Mouse (Mus musculus): Measurements from ENCODE around the gene Tmcc3. TPM values are rescaled to one million over a fixed set of nuclear protein-coding genes. Genes with fewer than 3 reads are reported as not detected.

Gene Tmcc3
- total and polyA plus RNA-seq, 2 experiments from 2014 or later, result 12.8 to 14.7 TPM

- no peaks in the 10 kb centered on the region for H3K36me3 ChIP-seq (ENCODE audit: insufficient read depth, low read length)
- peaks cover 8% of the 10 kb centered on the region for H3K4me1 ChIP-seq (ENCODE audit: insufficient read depth, low read length)
- H3K4me3 ChIP-seq (ENCODE audit: low read depth, low read length), result no peak overlapping the region
- H3K4me2 ChIP-seq (ENCODE audit: low read depth, low read length, poor library complexity, severe bottlenecking), result peak overlapping the region; percentile 97
- 0 out of 2 replicates have a peak, but pooled peaks cover 2% of the 10 kb centered on the region for H3K27me3 ChIP-seq (ENCODE audit: insufficient read depth, low read length)
- no peak for TF ChIP-seq CTCF (IDR thresholded peaks at IDR 0.05)
- ATAC-seq (ENCODE audit: low FRiP score) (no peak), DNase-seq (ENCODE audit: low spot score) (no peak)
- no peaks in the 10 kb centered on the region for H3K9me3 ChIP-seq (ENCODE audit: low read length)
- H3K27ac ChIP-seq (ENCODE audit: low read depth, low read length), result no peak overlapping the region
- H3K9ac ChIP-seq (replicated peaks; ENCODE audit: low read length, poor library complexity, severe bottlenecking), result no peak overlapping the region
- WGBS, result 88% methylated on average over 4 of the region's 4 CpGs
These were observed 1.4 kb downstream of the Tmcc3 start for GRCm38 (mm10) chr10:94313146-94313545.

DNA sequence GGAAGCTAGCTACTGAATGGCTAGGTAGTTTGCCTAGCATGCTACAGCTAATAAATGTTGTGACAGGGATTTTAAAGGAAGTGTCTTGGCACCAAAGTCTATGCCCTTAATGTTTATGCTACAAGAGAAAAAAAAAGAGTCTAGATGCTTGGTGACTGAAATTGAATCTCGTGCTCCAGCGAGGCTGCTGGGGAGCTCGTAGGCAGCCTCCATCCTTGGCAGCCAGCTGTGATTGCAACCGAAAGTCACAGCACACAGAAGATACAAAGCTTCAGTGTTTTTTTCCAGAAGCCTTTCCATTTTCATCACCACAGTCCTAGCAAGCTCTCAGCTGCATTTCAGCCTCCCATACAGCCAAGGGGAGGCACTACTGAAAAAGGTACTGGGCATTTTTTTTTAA lies 6.8 kb downstream of the Tmcc3 start:
- no peaks in the 10 kb centered on the region for H3K27me3 ChIP-seq (ENCODE audit: insufficient read depth, low read length)
- no peaks in the 10 kb centered on the region for H3K4me1 ChIP-seq (ENCODE audit: insufficient read depth, low read length)
- no peak for ATAC-seq (ENCODE audit: low FRiP score)
- no peak overlapping the region for H3K27ac ChIP-seq (ENCODE audit: low read depth, low read length)
- WGBS, result 37% methylated on average over 4 of the region's 4 CpGs
- no peak overlapping the region for H3K9ac ChIP-seq (replicated peaks; ENCODE audit: low read length, poor library complexity, severe bottlenecking)
- no peak for TF ChIP-seq CTCF (IDR thresholded peaks at IDR 0.05)
- DNase-seq (ENCODE audit: low spot score), result no peak
- H3K4me2 ChIP-seq (ENCODE audit: low read depth, low read length, poor library complexity, severe bottlenecking), result no peak overlapping the region
- no peaks in the 10 kb centered on the region for H3K36me3 ChIP-seq (ENCODE audit: insufficient read depth, low read length)
- H3K9me3 ChIP-seq (ENCODE audit: low read length), result no peaks in the 10 kb centered on the region
- no peak overlapping the region for H3K4me3 ChIP-seq (ENCODE audit: low read depth, low read length)

- WGBS, result 18% methylated on average over 5 of the region's 5 CpGs
- no peaks in the 10 kb centered on the region for H3K36me3 ChIP-seq (ENCODE audit: insufficient read depth, low read length)
- H3K4me3 ChIP-seq (ENCODE audit: low read depth, low read length), result no peak overlapping the region
- H3K27me3 ChIP-seq (ENCODE audit: insufficient read depth, low read length), result no peaks in the 10 kb centered on the region
- DNase-seq (ENCODE audit: low spot score) (peak; percentile 69), ATAC-seq (ENCODE audit: low FRiP score) (peak; percentile 65; the same call in 1 of the 2 replicates)
- TF ChIP-seq CTCF (IDR thresholded peaks at IDR 0.05), result no peak
- H3K4me2 ChIP-seq (ENCODE audit: low read depth, low read length, poor library complexity, severe bottlenecking), result peak overlapping the region; percentile 12; the same call in 1 of the 2 replicates
- H3K9ac ChIP-seq (replicated peaks; ENCODE audit: low read length, poor library complexity, severe bottlenecking), result no peak overlapping the region
- H3K4me1 ChIP-seq (ENCODE audit: insufficient read depth, low read length), result peaks cover 6% of the 10 kb centered on the region
- no peak overlapping the region for H3K27ac ChIP-seq (ENCODE audit: low read depth, low read length)
- H3K9me3 ChIP-seq (ENCODE audit: low read length), result no peaks in the 10 kb centered on the region
These were observed 18.2 kb downstream of the Tmcc3 start for GRCm38 (mm10) chr10:94329962-94330361.

GRCm38 (mm10) chr10:94332358-94333137 lies 20.8 kb downstream of the Tmcc3 start:
- no peaks in the 10 kb centered on the region for H3K9me3 ChIP-seq (ENCODE audit: low read length)
- no peaks in the 10 kb centered on the region for H3K36me3 ChIP-seq (ENCODE audit: insufficient read depth, low read length)
- DNase-seq (ENCODE audit: low spot score), result no peak
- no peaks in the 10 kb centered on the region for H3K27me3 ChIP-seq (ENCODE audit: insufficient read depth, low read length)
- WGBS, result 84% methylated on average over 16 of the region's 16 CpGs
- no peak overlapping the region for H3K27ac ChIP-seq (ENCODE audit: low read depth, low read length)
- no peak overlapping the region for H3K4me3 ChIP-seq (ENCODE audit: low read depth, low read length)
- peak; percentile 34; the same call in 1 of the 2 replicates for TF ChIP-seq CTCF (IDR thresholded peaks at IDR 0.05)
- H3K4me2 ChIP-seq (ENCODE audit: low read depth, low read length, poor library complexity, severe bottlenecking), result no peak overlapping the region
- H3K4me1 ChIP-seq (ENCODE audit: insufficient read depth, low read length), result peaks cover 6% of the 10 kb centered on the region
- H3K9ac ChIP-seq (replicated peaks; ENCODE audit: low read length, poor library complexity, severe bottlenecking), result no peak overlapping the region
- no peak for ATAC-seq (ENCODE audit: low FRiP score)

DNA sequence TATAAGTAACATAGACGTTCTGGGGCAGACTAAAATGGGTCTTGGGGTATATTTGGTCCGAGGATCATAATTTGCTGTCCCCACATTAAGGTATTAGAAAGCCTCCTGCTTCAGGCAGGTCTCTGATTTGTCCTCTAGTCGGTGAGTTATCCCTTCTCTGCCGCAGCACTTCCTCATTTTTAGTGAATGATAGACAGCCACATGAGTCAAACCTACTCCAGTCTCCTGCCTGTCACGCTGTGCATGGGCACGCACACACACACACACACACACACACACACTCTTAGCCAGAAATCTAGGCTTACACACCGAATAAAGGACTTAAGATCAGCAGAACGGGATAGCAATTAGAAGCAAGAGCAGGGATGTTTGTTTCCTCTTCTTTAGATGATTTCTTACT lies 21.6 kb downstream of the Tmcc3 start:
- TF ChIP-seq CTCF (IDR thresholded peaks at IDR 0.05), result no peak
- Histone ChIP-seq H3K27ac (ENCODE audit: low read depth, low read length) (no peak overlapping the region), H3K27me3 (ENCODE audit: insufficient read depth, low read length) (no peaks in the 10 kb centered on the region), H3K36me3 (ENCODE audit: insufficient read depth, low read length) (no peaks in the 10 kb centered on the region), H3K9ac (replicated peaks; ENCODE audit: low read length, poor library complexity, severe bottlenecking) (no peak overlapping the region), H3K9me3 (ENCODE audit: low read length) (no peaks in the 10 kb centered on the region), H3K4me3 (ENCODE audit: low read depth, low read length) (no peak overlapping the region), H3K4me2 (ENCODE audit: low read depth, low read length, poor library complexity, severe bottlenecking) (no peak overlapping the region), H3K4me1 (ENCODE audit: insufficient read depth, low read length) (peaks cover 6% of the 10 kb centered on the region)
- DNase-seq (ENCODE audit: low spot score), result no peak
- WGBS, result 87% methylated on average over 8 of the region's 8 CpGs
- no peak for ATAC-seq (ENCODE audit: low FRiP score)

- ATAC-seq (ENCODE audit: low FRiP score), result no peak
- Histone ChIP-seq H3K4me2 (ENCODE audit: low read depth, low read length, poor library complexity, severe bottlenecking) (no peak overlapping the region), H3K4me1 (ENCODE audit: insufficient read depth, low read length) (peaks cover under 1% of the 10 kb centered on the region; the same call in 1 of the 2 replicates), H3K27me3 (ENCODE audit: insufficient read depth, low read length) (no peaks in the 10 kb centered on the region), H3K4me3 (ENCODE audit: low read depth, low read length) (no peak overlapping the region), H3K9me3 (ENCODE audit: low read length) (no peaks in the 10 kb centered on the region), H3K27ac (ENCODE audit: low read depth, low read length) (no peak overlapping the region), H3K9ac (replicated peaks; ENCODE audit: low read length, poor library complexity, severe bottlenecking) (no peak overlapping the region), H3K36me3 (ENCODE audit: insufficient read depth, low read length) (no peaks in the 10 kb centered on the region)
- TF ChIP-seq CTCF (IDR thresholded peaks at IDR 0.05), result no peak
- 77% methylated on average over 10 of the region's 10 CpGs for WGBS
- DNase-seq (ENCODE audit: low spot score), result no peak
These were observed 23.3 kb downstream of the Tmcc3 start for GRCm38 (mm10) chr10:94335047-94335446.
